Mouse (Mus musculus) embryonic facial prominence, embryonic 11.5 days (tissue): ENCODE measurements around the gene Il1f5. TPM values are rescaled to one million over a fixed set of nuclear protein-coding genes. Genes with fewer than 3 reads are reported as not detected.

ENCODE experiments used
- ATAC-seq: fragments of 200-750 bp; cut with Nextera tagmentation; replicated peaks from 2 replicates; pipeline ENCODE4 v1.8.0; 2017; ENCODE audit warnings: low read depth; ENCODE audit not compliant: insufficient number of reproducible peaks, low FRiP score, low TSS enrichment
- DNase-seq: peaks from one replicate; pipeline ENCODE4 v3.0.0-alpha.2; 2015; ENCODE audit warnings: low spot score
- H3K27ac ChIP-seq: fragments of 300-500 bp; sonication (generic); replicated peaks from 2 replicates; pipeline ENCODE4 v1.5.1; 2014; ENCODE audit warnings: mild to moderate bottlenecking, low read depth, low read length, control low read depth
- H3K27me3 ChIP-seq: fragments of 300-500 bp; sonication (generic); 2 replicates; pipeline ENCODE4 v1.6.1; 2014; ENCODE audit warnings: mild to moderate bottlenecking, low read length, moderate library complexity, mixed read lengths; ENCODE audit not compliant: control insufficient read depth, insufficient read depth
- H3K36me3 ChIP-seq: fragments of 300-500 bp; sonication (generic); replicated peaks from 2 replicates; pipeline ENCODE4 v1.6.1; 2014; ENCODE audit warnings: low read depth, mild to moderate bottlenecking, low read length, moderate library complexity, mixed read lengths; ENCODE audit not compliant: control insufficient read depth, insufficient read depth
- H3K4me1 ChIP-seq: fragments of 300-500 bp; sonication (generic); 2 replicates; pipeline ENCODE4 v1.6.1; 2014; ENCODE audit warnings: low read length, mixed read lengths; ENCODE audit not compliant: control insufficient read depth, insufficient read depth
- H3K4me2 ChIP-seq: fragments of 300-500 bp; sonication (generic); 2 replicates; pipeline ENCODE4 v1.6.1; 2014; ENCODE audit warnings: low read depth, mild to moderate bottlenecking, control low read depth, low read length, moderate library complexity
- H3K4me3 ChIP-seq: fragments of 300-500 bp; sonication (generic); 2 replicates; pipeline ENCODE4 v1.5.1; 2014; ENCODE audit warnings: low read depth, low read length, control low read depth
- H3K9ac ChIP-seq: fragments of 300-500 bp; sonication (generic); replicated peaks from 2 replicates; pipeline ENCODE4 v1.6.1; 2014; ENCODE audit warnings: mild to moderate bottlenecking, control low read depth, low read length
- H3K9me3 ChIP-seq: fragments of 300-500 bp; sonication (generic); replicated peaks from 2 replicates; pipeline ENCODE4 v1.6.1; 2016; ENCODE audit warnings: mild to moderate bottlenecking, low read length, inconsistent platforms, mixed read lengths; ENCODE audit not compliant: control insufficient read depth
- WGBS: fragments of 180-500 bp; shearing (Covaris S2); extraction: QIAGEN DNeasy Blood & Tissue Kit; methylation state at CpG from one replicate; pipeline ENCODE4 v1.1.7; 2014; 5-methylcytosine and 5-hydroxymethylcytosine counted together
- polyA plus RNA-seq: library from polyadenylated mRNA; unstranded; fragments of >200 nt; fragmentation: Nextera tagmentation; extraction: Ambion mirVana; gene quantifications from 2 replicates; pipeline ENCODE4 v1.2.1, GENCODE M21; 2014

The Il1f5 gene
- polyA plus RNA-seq, 1 experiment from 2014 or later, result 0.20 TPM

GRCm38 (mm10) chr2:24311302-24312001 lies 34.7 kb downstream of the Il1f5 start:
- no peak overlapping the region for H3K4me2 ChIP-seq
- no peaks in the 10 kb centered on the region for H3K27me3 ChIP-seq
- H3K9ac ChIP-seq, result no peak overlapping the region
- no peak overlapping the region for H3K4me3 ChIP-seq
- ATAC-seq (no peak), DNase-seq (no peak)
- H3K4me1 ChIP-seq, result no peaks in the 10 kb centered on the region
- WGBS, result 54% methylated on average over 6 of the region's 6 CpGs
- no peaks in the 10 kb centered on the region for H3K36me3 ChIP-seq
- no peaks in the 10 kb centered on the region for H3K9me3 ChIP-seq
- H3K27ac ChIP-seq, result no peak overlapping the region

GRCm38 (mm10) chr2:24316919-24317318 lies 40.2 kb downstream of the Il1f5 start:
- Histone ChIP-seq H3K27me3 (no peaks in the 10 kb centered on the region), H3K4me2 (no peak overlapping the region), H3K9ac (no peak overlapping the region), H3K4me3 (no peak overlapping the region), H3K9me3 (no peaks in the 10 kb centered on the region), H3K27ac (no peak overlapping the region), H3K4me1 (no peaks in the 10 kb centered on the region), H3K36me3 (no peaks in the 10 kb centered on the region)
- DNase-seq (no peak), ATAC-seq (no peak)
- WGBS, result 85% methylated on average over 1 of the region's 1 CpGs

- WGBS, result 78% methylated on average over 4 of the region's 4 CpGs
- Histone ChIP-seq H3K9ac (no peak overlapping the region), H3K4me2 (no peak overlapping the region), H3K4me3 (no peak overlapping the region), H3K27me3 (no peaks in the 10 kb centered on the region), H3K9me3 (no peaks in the 10 kb centered on the region), H3K27ac (no peak overlapping the region), H3K4me1 (no peaks in the 10 kb centered on the region), H3K36me3 (no peaks in the 10 kb centered on the region)
- ATAC-seq (no peak), DNase-seq (no peak)
These were observed 41.3 kb downstream of the Il1f5 start for GRCm38 (mm10) chr2:24317919-24318598.

Other genes with a start within 250 kb of the Il1f5 start
- 2.1 and 2.3 TPM in 2 replicates for gene Hnmt, start 227.6 kb upstream of the Il1f5 start, polyA plus RNA-seq
- gene Tbpl2, start 180.4 kb upstream of the Il1f5 start, polyA plus RNA-seq, result not detected in 2 replicates
- gene Il1f8, start 123.8 kb upstream of the Il1f5 start, polyA plus RNA-seq, result not detected in 2 replicates
- gene Il1f9, start 90.5 kb upstream of the Il1f5 start, polyA plus RNA-seq, result not detected in 2 replicates
- gene Il1f6, start 61.5 kb upstream of the Il1f5 start, polyA plus RNA-seq, result not detected in 2 replicates
- not detected in 2 replicates for gene Il1f10, start 14.2 kb downstream of the Il1f5 start, polyA plus RNA-seq
- not detected in 2 replicates for gene Il1rn, start 59.9 kb downstream of the Il1f5 start, polyA plus RNA-seq
- 1.3 and 1.6 TPM in 2 replicates for gene Psd4, start 90.6 kb downstream of the Il1f5 start, polyA plus RNA-seq
- 0.98 and 1.6 TPM in 2 replicates for gene Pax8, start 198.6 kb downstream of the Il1f5 start, polyA plus RNA-seq